Mouse (Mus musculus) CH12F3 (cell line): Measurements from ENCODE around the gene C2.

Experiments used
- in situ Hi-C: fragments of 300-500 bp; cut with MboI; formaldehyde crosslinking; loops from 2 replicates; pipeline ENCODE4 v1.14.3; 2020; ENCODE audit warnings: low sequenced_read_pairs

The C2 gene

DNA sequence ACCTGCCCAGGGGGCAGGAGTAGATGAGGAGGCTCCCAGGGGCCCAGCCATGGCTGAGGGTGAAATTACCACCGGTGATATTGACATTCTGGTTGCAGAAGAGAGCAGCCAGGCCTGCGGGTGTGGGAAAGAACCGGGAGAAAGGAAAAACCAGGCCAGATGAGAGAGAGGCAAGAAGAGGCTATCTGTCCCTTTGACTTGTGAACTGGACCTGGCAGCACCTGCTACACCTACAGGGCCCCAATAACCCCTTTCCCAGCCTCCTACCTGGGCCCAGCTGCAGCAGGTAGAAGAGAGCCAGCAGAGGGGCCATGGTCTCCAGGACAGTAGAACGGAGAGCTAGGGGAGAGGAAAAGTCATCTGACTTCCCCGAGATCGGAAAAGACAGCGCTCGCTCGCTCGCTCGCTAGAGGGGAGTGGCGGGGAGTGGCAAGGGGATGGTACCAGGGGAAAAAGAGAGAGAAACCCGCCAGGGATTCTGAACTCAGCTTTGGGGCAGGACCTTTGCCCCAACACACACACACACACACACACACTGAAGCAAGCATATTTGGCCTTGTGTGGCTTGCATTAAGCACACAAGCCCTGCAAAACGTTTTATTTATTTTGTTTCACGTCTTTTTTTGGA lies 16.3 kb downstream of the C2 start, which contains the start of gene Gm20547:
Gene Gm20547 (minus strand): TSS at position 360 of the 628 bp plus-strand sequence.
- in situ Hi-C loops = no loop called here

DNA sequence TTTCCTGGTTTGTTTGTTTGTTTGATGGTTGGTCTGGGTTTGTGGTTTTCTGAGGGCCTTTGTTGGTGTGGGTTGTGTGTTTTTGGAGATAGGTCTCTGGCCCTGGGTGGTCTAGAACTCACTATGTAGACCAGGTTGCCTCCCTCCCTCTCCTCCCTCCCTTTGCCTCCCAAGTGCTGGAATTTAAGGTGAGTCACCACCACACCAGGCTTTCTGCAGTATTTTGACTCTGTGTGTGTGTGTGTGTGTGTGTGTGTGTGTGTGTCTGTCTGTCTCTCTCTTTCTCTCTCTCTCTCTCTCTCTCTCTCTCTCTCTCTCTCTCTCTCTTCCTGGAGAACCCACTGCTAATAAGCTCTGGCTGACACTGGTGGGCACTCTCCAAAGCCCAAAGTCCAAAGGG lies 16.9 kb downstream of the C2 start:
- in situ Hi-C loops = no loop called here

DNA sequence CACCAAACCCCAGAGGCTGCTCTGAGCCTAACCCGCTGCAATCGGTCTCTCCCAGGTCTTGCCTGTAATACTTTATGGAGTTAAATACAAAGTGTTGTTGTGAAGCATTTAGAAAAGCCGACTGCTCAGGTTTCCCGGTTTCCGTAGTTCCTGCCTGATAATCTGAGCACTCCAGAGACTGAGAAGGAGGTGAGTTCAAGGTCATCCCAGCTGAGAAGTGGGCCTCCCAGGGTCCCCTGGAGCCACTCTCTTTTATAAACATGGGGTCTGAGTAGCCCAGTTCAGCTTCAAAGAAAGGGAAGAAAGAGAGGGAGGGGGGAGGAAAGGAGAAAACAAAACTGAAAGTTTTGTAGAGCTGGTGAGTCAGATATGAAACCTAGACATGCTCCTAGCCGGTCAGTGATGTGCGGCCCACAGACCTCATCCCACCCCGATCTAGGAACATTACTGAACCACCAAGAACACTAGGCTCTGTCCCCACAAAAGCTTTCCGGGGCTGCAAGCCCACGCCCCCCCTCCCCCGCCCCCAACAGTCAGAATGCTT lies 18.7 kb downstream of the C2 start, which contains the start of gene Zbtb12:
Gene Zbtb12 (plus strand): TSS at position 148 of the 544 bp plus-strand sequence.
- in situ Hi-C loops = no loop called here

DNA sequence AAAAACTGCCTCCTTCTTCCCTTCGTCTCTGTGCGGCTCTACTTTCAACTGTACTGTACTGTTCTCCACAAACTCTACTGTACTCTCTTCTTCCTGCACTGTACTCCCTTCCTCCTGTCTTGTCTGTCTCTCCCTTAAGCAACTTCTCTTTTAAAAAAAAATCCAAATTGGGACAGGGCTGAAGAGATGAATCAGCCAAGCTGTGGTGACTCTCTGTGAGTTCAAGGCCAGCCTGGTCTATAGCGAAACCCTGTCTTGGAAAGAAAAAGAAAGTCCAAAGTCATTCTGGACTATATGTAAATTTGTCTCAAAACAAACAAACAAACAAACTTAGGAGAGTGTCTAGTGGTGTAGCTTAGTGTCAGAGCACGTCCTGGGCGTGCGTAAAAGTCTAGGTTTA lies 23.7 kb downstream of the C2 start:
- in situ Hi-C loops = no loop called here

DNA sequence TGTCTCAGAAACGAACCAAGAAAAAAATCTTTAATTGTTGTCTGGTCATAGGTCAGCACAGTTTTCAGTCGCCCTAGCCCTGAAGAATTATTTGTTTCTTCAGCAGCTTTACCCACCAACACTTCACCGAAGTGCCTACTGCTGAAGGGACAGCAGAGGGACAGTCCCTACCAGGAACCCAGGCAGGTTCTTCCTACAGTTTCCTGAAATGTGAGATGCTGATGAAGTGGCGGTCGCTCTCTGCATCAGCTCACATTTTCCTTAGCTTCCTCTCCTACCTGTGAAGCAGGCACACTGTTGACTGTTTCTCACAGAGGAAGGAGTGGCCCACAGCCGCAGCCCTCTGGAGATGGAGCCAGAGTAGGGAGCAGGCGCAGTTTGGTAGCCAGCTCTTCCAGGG lies 32.1 kb downstream of the C2 start:
- in situ Hi-C loops = no loop called here

DNA sequence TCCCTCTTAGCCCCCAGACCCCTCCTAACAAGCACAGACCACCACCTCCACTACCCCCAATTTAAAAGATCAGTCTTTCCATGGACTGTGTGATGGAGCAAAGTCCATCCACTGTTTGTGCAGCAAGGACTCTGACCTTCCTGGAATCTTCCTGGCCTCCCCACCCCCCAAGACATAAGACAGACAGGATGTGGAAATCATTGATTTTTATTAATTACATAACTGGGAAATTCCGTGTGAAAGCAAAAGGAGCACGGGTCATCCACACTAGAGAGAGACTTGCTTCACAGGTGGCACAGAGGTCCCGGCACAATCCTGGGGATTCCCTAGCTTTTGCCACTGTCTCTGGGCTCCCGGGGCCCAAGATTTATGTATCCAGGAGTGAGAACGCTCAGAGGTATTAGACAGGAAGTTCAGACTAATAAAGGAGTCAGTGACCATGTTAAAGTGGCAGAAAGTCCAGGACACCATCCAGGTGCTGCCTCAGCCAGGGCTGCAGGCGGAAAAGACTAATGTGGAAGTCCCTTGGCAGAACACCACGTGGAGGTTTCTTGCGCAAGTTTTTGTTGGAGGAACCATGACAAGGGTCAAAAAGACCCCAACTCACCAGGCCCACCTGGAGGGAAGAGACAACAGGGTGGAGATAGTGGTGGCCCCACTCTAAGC lies 35.5 kb downstream of the C2 start, which contains the start of gene Cfb:
Gene Cfb (minus strand): TSS at position 103 of the 666 bp plus-strand sequence.
- in situ Hi-C loops = no loop called here

DNA sequence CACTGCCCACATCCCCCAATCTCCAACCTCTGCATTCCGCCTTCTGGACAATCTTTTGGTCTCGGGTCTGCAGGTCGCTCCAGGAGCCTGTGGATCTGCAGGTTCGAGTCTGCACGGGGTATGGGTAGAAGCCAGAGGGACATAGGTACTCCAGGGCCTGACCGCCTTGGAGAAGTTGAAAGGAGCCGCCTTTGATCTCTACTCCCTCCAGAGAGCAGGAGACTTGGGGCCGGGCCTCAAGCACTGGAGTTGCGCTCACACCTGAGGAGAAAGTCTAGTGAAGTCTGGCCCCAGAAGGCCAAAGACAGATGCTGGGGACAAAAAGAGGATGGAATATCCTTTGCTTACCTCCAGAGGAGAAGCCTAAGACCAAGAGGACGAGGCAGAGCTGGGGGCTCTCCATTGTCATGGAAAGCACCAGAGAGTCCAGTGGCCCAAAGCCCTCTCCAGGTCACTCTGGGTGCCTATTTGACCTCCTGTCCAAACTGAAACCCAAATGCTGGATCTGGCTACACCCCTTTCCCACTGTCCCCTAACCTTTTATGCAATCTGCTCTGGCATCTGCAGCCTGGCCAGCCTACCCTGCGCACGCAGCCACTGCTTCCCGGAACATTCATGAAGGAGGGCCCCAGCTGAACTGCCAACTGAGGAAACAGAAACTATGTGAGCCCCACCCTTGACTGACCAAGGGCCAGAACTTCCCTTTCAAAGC lies 36.2 kb downstream of the C2 start:
- in situ Hi-C loops = no loop called here

DNA sequence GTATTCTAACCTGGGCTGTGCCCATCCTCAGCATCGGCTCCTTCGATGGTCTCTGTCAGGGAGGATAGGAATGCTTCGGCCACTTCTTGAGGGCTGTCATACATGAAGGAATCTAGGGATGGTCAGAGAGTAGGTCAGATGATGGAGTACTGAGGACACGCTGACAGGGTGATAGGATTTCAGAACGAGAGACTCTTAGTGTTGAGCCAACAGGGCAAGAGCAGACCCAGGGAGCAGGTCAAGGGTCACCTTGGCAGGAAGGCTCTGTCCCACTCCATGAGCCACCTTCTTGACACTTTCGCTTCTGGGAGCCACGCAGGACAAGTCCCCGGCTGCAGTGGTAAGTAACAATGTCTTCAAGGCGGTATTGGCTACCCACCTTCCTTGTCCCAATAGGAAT lies 37.6 kb downstream of the C2 start:
- in situ Hi-C loops = no loop called here

DNA sequence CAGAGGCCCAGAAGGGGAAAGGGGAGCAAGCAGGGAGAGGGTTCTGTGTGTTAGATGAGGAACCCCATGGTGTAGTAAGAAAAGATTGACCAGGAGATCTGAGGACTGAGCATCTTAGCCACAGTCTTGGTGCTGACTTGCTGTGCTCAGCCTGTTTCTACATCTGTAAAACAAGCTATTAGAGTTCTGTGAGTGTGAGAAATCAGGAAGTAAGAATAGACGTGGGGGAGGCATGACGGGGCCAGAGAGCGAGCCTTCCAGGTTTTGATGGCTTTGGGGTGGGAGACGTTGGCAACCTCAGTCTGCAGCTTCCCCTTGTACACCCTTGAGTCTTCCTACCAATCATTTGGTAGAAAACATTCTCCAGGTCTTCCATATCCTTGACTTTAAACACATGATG lies 39.4 kb downstream of the C2 start:
- in situ Hi-C loops = loop anchor here (5.0 kb wide), 1 partner anchor 89 kb away; no protein-coding TSS in a partner anchor

DNA sequence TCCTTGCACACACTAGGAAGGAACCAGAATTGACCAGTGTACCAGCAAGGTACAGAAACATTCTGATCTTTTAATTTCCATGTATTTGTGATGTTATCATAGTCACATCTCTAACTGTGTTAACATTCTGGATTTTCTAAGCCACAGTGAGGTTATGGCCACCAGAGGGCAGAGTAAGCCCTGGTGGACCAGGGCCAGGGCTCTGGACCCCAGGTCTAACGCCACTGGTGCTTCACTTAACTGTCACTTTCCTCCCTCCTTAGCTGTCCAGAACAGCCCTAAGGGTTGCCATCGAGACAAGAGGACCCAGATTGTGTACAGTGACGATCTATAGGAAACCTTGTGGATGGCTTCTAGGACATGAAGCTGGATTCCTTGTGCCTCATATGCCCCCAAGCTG lies 42.2 kb downstream of the C2 start:
- in situ Hi-C loops = loop anchor here (5.0 kb wide), 1 partner anchor 91 kb away; no protein-coding TSS in a partner anchor

DNA sequence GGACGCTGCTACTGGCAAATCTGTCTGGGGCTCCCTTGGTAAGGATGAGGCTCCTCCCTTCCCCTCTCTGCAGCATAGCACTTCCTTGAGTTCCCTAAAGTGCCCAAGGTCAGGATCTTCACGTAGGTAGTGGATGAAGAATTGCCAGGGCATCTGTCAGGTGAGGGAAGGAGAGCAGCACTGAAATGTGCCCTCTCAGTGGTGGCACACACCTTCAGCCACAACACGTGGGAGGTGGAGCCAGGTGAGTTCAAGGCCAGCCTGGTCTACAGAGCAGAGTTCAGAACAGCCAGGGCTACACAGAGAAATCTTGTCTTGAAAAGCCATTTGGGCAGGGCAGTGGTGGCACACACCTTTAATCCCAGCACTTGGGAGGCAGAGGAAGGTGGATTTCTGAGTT lies 43.3 kb downstream of the C2 start:
- in situ Hi-C loops = loop anchor here (5.0 kb wide), 1 partner anchor 93 kb away; no protein-coding TSS in a partner anchor

DNA sequence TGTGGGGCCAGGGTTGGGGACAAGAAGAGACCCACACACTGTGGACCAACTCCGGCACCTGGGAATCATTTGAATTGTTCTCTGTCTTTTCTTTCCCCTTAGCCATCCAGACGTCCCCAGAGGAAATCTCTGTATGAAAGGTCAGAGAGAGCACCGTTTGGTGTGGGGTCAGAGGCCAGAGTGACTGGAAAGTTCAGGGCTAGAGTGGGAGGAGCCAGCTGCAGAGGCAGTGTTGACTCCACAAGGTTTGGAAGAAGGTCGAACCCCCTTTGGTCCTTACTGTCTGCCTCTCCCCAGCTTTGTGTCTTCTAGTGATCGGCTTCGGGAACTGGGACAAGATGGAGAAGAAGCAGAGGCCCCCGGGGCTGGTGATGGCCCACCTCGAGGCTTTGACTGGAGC lies 44.6 kb downstream of the C2 start:
- in situ Hi-C loops = no loop called here

DNA sequence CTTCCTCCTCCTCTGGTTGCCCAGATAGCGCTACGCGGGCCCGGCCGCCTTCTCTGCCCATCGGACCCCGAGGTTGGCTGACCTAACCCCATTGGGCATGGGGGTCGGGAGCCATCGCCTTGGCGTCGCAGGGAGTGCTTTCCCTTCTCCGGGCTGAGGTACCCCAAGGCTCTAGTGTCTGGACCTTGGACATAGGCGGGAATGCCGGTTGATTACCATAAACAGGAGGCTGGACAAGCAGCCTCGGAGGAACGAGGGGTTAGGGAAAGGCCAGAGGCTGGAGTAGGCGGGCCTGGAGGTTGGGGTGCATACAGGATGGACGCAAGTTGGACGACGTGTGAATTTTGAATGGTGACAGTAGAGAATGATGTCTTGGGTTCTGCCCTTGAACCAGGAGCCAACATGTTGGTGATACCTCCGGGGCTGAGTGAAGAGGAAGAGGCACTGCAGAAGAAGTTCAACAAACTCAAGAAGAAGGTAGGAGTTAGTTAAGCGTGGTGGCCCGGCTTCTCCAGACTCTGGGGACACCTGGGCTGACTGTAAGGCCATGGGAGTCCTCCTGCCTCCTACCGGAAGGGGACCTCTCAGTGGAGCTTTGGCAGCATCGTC lies 47.4 kb downstream of the C2 start:
- in situ Hi-C loops = no loop called here

DNA sequence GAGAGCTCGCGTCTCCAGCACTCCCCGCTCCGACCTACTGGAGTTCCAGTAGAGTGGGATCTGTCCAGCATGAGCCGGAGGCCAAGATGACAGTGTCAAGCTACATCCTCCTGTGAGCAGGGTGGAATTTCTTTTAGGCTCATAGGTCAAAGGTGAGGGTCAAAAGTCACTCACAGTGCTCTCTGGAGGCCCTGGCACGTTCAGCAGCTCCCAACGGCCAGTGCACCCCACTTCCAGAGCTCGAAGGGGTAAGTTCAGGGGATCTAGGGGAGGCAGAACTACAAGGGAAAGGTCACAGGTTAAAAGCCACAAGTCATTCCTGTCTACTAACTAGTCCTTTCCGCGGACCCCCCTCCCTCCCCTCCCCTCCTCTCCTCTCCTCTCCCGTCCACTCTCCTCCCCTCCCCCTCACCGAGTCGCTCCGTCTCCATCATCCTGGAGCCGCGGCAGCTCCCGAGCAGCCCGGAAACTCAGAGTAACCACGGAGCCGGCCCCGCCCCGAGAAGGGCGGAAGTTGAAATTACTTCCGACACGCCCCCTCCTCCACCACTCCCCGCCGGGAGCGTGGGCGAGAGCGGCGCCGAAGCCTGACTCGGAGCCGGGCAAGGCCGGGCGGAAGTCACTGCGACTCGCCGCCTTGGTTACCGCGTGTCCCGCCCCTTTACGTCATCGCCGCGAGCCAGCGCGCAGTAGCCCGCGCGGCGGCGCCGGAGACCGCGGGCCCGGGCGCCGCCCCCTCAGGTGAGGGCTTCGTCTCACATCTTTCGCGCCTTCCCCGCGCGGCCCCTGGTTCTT lies 48.1 kb downstream of the C2 start, which contains the start of the genes Skiv2l and Nelfe:
Gene Skiv2l (minus strand): TSS at position 489 of the 795 bp plus-strand sequence.
Gene Nelfe (plus strand): TSS at position 670 of the 795 bp plus-strand sequence.
- in situ Hi-C loops = no loop called here

DNA sequence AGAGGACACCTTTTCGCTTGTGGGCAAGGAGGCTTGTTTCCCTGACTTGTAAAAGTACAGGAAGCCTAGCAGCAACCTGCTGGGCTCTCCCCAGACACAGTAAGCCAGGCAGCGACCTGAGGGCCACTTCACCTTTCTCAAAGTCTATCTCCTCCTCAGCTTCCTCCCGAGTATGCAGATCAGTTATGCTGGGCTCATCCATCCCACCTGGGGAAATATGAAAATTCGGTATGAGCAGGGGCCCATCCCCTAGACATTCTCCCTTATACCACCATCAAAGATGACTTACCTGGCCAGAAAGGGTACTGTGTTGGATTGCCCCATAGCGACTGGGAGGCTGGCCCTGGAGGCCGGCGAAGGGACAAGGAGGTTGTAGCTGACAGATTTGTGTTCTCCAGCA lies 50.5 kb downstream of the C2 start:
- in situ Hi-C loops = no loop called here

DNA sequence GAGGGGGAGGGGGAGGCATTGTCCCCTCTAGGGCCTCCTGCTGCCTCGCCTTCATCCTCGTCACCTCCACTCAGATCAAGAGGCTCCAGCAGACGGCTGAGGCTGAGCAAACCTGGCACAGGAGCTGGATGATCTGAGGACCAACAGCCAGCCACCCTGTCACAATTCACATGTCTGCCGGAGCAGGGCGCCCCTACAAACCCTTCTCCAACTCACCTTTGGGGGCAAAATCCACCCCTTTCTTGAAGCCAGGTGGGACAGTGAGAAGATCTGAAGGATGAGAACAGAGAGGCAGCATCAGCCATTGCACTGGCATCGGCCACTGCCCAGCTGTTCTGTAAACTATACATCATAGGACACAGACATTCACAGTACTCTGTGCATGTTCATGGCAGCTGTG lies 50.9 kb downstream of the C2 start:
- in situ Hi-C loops = no loop called here

DNA sequence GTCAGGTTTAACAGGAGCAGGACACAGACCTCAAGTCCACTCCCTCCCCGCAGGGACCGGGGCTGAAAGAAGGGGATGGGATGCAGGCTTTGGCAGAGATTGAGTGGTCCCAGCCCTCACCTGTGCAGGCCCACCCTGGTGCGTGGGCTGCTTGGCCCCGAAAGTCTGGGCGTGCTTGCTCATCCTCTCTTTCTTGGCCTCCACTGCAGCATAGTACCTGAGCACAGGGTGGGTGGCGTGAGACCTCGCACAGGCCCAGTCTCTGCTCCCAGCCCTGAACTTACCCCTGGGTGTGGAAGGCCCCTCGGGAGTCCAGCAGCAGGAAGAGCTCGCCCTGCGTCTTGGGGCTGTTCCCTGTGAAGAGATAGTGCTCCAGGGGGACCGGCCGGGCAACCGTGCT lies 53.2 kb downstream of the C2 start:
- in situ Hi-C loops = no loop called here

DNA sequence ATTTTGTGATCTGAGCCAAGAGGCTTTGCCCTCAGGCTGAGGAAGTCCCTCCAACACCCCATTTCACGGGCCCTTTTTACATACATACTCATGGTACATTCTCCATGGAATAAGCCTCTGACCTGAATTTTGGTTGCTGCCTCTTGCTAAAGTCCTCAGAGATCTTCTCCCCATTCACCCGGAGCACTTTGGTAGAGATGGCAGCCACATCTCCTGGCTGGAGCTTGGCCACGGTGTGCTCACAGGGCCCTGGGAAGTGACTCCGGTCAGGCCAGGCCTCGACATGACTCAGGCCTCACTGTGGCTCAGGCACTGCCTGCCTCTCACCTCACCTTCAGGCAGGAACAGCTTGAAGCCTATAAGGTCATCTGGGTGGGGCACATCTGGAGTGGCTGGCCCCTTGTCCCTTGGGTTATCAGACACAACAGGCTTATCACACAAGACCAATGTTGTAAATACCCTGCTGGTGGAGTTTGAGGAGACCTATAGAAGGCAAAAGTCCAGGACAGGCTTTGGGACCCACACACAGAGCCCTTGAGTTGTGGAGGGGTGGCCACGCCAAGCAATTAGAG lies 57.2 kb downstream of the C2 start:
- in situ Hi-C loops = no loop called here

DNA sequence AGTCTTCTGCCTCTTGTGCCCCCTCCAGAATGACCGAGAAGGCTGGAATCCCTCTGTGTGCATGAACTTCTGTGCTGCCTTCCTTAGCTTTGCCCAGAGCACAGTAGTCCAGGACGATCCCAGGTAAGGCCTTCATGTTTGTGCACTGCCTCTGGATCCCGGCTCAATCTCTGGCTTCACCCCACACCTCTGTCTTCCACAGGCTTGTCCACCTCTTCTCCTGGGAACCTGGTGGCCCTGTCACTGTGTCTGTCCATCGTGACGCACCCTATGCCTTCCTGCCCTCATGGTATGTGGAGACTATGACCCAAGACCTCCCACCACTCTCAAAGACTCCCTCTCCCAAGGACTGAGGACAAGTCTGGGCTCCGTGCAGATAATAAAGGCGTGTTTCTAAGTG lies 59.3 kb downstream of the C2 start:
- in situ Hi-C loops = no loop called here
